20 mouse cellular contexts compared by ENCODE assay signal in the genomic region with DNA sequence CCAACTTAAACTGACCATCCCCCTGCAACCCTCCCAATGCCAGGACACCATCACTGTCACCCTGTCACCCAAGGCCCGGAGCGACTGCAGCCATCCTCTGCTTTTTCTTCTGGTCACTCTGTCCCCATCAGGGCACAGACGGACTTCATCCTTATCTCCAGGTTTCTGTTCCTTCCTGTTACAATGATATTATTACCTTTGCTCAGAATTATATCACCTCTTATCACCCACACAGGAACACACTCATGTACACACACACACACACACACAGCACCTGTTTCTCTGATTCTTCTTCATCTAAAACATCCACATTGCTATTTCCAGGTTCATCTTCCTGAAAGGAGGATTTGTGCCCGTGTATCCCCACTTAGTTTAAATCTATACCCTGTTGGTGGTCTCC. TPM values are rescaled to one million over a fixed set of nuclear protein-coding genes. Genes with fewer than 3 reads are reported as not detected.
"Had no signal": no experiment of that assay in that cellular context is flagged by ENCODE, and none has a peak within 500 bp of the region (broad histone marks: within the 10 kb centered on the region; RNA-seq: fewer than 3 reads in every experiment).

No protein-coding gene starts in this region.

- H3K4me1 ChIP-seq: lung, embryonic 15.5 days; midbrain, embryonic 13.5 days; midbrain, embryonic 15.5 days; neural tube, embryonic 12.5 days; stomach, embryonic 15.5 days had no signal

- H3K9ac ChIP-seq: liver, postnatal 0 days; lung, embryonic 15.5 days; midbrain, embryonic 13.5 days; midbrain, embryonic 15.5 days; neural tube, embryonic 12.5 days; stomach, embryonic 15.5 days had no signal

- ATAC-seq: liver, postnatal 0 days; lung, postnatal 0 days; midbrain, embryonic 13.5 days; midbrain, embryonic 15.5 days had no signal

- H3K27ac ChIP-seq: lung, embryonic 15.5 days; macrophage; midbrain, embryonic 13.5 days; midbrain, embryonic 15.5 days; neural tube, embryonic 12.5 days; stomach, embryonic 15.5 days had no signal

- H3K27me3 ChIP-seq: lung, embryonic 15.5 days; midbrain, embryonic 13.5 days; midbrain, embryonic 15.5 days; neural tube, embryonic 12.5 days; stomach, embryonic 15.5 days had no signal

- H3K4me3 ChIP-seq: lung, embryonic 15.5 days; megakaryocyte, embryonic 14.5 days; midbrain, embryonic 13.5 days; midbrain, embryonic 15.5 days; neural tube, embryonic 12.5 days; stomach, embryonic 15.5 days had no signal

- H3K9me3 ChIP-seq: lung, embryonic 15.5 days; megakaryocyte, embryonic 14.5 days; midbrain, embryonic 13.5 days; midbrain, embryonic 15.5 days; neural tube, embryonic 12.5 days; stomach, embryonic 15.5 days had no signal

- DNase-seq: liver, postnatal 0 days; lung, adult 2 months; lung, postnatal 14 days; lung, postnatal 36 days; right cerebral cortex, postnatal 14 days; thymus, adult 18-20 months; thymus, postnatal 14 days; thymus, postnatal 36 days had no signal

- H3K36me3 ChIP-seq: lung, embryonic 15.5 days; midbrain, embryonic 13.5 days; midbrain, embryonic 15.5 days; neural tube, embryonic 12.5 days; stomach, embryonic 15.5 days had no signal

- H3K4me2 ChIP-seq: lung, embryonic 15.5 days; midbrain, embryonic 11.5 days; midbrain, embryonic 13.5 days; midbrain, embryonic 15.5 days; neural tube, embryonic 12.5 days; stomach, embryonic 15.5 days had no signal

RNA-seq across cellular contexts. Expression of a gene that starts 54.7 kb away (rescaled TPM):
- total RNA-seq: megakaryocyte progenitor cell, adult 5-6 weeks; neutrophil, adult 5-6 weeks had no signal
- polyA plus RNA-seq: macrophage; spleen, adult 2 months had no signal
